Mouse (Mus musculus) neural tube, embryonic 11.5 days (tissue): ENCODE results near the gene Sstr2. TPM values are rescaled to one million over a fixed set of nuclear protein-coding genes. Genes with fewer than 3 reads are reported as not detected.

Source experiments
- ATAC-seq: fragments of 200-750 bp; cut with Nextera tagmentation; 2 replicates; pipeline ENCODE4 v1.8.0; 2017; ENCODE audit warnings: moderate number of reproducible peaks, mild to moderate bottlenecking, moderate TSS enrichment, moderate library complexity; ENCODE audit not compliant: insufficient read depth, low FRiP score, low TSS enrichment
- DNase-seq: peaks from one replicate; pipeline ENCODE4 v3.0.0-alpha.2; 2015; ENCODE audit warnings: low spot score
- H3K27ac ChIP-seq: fragments of 300-500 bp; sonication (generic); 2 replicates; pipeline ENCODE4 v1.5.1; 2014; ENCODE audit warnings: low read depth, mild to moderate bottlenecking, low read length
- H3K27me3 ChIP-seq: fragments of 300-500 bp; sonication (generic); 2 replicates; pipeline ENCODE4 v1.6.1; 2014; ENCODE audit warnings: mild to moderate bottlenecking, low read length, mixed read lengths; ENCODE audit not compliant: control insufficient read depth, insufficient read depth
- H3K36me3 ChIP-seq: fragments of 300-500 bp; sonication (generic); 2 replicates; pipeline ENCODE4 v1.6.1; 2014; ENCODE audit warnings: mild to moderate bottlenecking, low read length, moderate library complexity, mixed read lengths; ENCODE audit not compliant: control insufficient read depth, insufficient read depth
- H3K4me1 ChIP-seq: fragments of 300-500 bp; sonication (generic); 2 replicates; pipeline ENCODE4 v1.6.1; 2014; ENCODE audit warnings: low read length, mixed read lengths; ENCODE audit not compliant: control insufficient read depth, insufficient read depth
- H3K4me2 ChIP-seq: fragments of 300-500 bp; sonication (generic); 2 replicates; pipeline ENCODE4 v1.6.1; 2014; ENCODE audit warnings: low read depth, mild to moderate bottlenecking, moderate library complexity
- H3K4me3 ChIP-seq: fragments of 300-500 bp; sonication (generic); 2 replicates; pipeline ENCODE4 v1.5.1; 2014; ENCODE audit warnings: low read depth, low read length
- H3K9ac ChIP-seq: fragments of 300-500 bp; sonication (generic); 2 replicates; pipeline ENCODE4 v1.6.1; 2014; ENCODE audit warnings: mild to moderate bottlenecking, low read length
- H3K9me3 ChIP-seq: fragments of 300-500 bp; sonication (generic); 2 replicates; pipeline ENCODE4 v1.6.1; 2016; ENCODE audit warnings: low read length; ENCODE audit not compliant: control insufficient read depth
- WGBS: fragments of 180-500 bp; shearing (Covaris S2); extraction: QIAGEN DNeasy Blood & Tissue Kit; methylation state at CpG from one replicate; pipeline ENCODE4 v1.1.7; 2014; 5-methylcytosine and 5-hydroxymethylcytosine counted together
- polyA plus RNA-seq: library from polyadenylated mRNA; unstranded; fragments of >200 nt; fragmentation: Nextera tagmentation; extraction: Ambion mirVana; gene quantifications from 2 replicates; pipeline ENCODE4 v1.2.1, GENCODE M21; 2014

The Sstr2 gene
- polyA plus RNA-seq, 1 experiment from 2014 or later = 23.8 TPM

GRCm38 (mm10) chr11:113630642-113631041, 11.5 kb downstream of the Sstr2 start:
- 61% methylated on average over 7 of the region's 7 CpGs for WGBS
- ATAC-seq = no peak

GRCm38 (mm10) chr11:113631302-113631701, 12.2 kb downstream of the Sstr2 start:
- no peak for ATAC-seq
- H3K4me2 ChIP-seq = no peak overlapping the region
- H3K36me3 ChIP-seq = no peaks in the 10 kb centered on the region
- H3K27ac ChIP-seq = no peak overlapping the region
- no peaks in the 10 kb centered on the region for H3K9me3 ChIP-seq
- no peaks in the 10 kb centered on the region for H3K27me3 ChIP-seq
- 86% methylated on average over 8 of the region's 8 CpGs for WGBS
- DNase-seq = no peak
- no peak overlapping the region for H3K9ac ChIP-seq
- H3K4me1 ChIP-seq = no peaks in the 10 kb centered on the region
- no peak overlapping the region for H3K4me3 ChIP-seq

More at GRCm38 (mm10) chr11:113630642-113631041, 11.5 kb downstream of the Sstr2 start:
- H3K4me2 ChIP-seq = no peak overlapping the region
- no peak for DNase-seq
- no peak overlapping the region for H3K4me3 ChIP-seq
- no peaks in the 10 kb centered on the region for H3K4me1 ChIP-seq
- H3K27ac ChIP-seq = no peak overlapping the region
- H3K27me3 ChIP-seq = no peaks in the 10 kb centered on the region
- no peak overlapping the region for H3K9ac ChIP-seq
- H3K9me3 ChIP-seq = no peaks in the 10 kb centered on the region
- H3K36me3 ChIP-seq = no peaks in the 10 kb centered on the region

GRCm38 (mm10) chr11:113631862-113632261, 12.7 kb downstream of the Sstr2 start:
- no peaks in the 10 kb centered on the region for H3K36me3 ChIP-seq
- no peak overlapping the region for H3K27ac ChIP-seq
- H3K27me3 ChIP-seq = no peaks in the 10 kb centered on the region
- ATAC-seq (no peak), DNase-seq (no peak)
- no peak overlapping the region for H3K9ac ChIP-seq
- H3K4me2 ChIP-seq = no peak overlapping the region
- H3K4me1 ChIP-seq = no peaks in the 10 kb centered on the region
- H3K9me3 ChIP-seq = no peaks in the 10 kb centered on the region
- no peak overlapping the region for H3K4me3 ChIP-seq
- WGBS = 63% methylated on average over 8 of the region's 8 CpGs

GRCm38 (mm10) chr11:113632303-113632702, 13.2 kb downstream of the Sstr2 start:
- ATAC-seq = no peak
- Histone ChIP-seq H3K4me3 (no peak overlapping the region), H3K9me3 (no peaks in the 10 kb centered on the region), H3K9ac (no peak overlapping the region), H3K27ac (no peak overlapping the region), H3K36me3 (no peaks in the 10 kb centered on the region), H3K4me2 (no peak overlapping the region), H3K27me3 (no peaks in the 10 kb centered on the region), H3K4me1 (no peaks in the 10 kb centered on the region)
- 85% methylated on average over 7 of the region's 7 CpGs for WGBS
- DNase-seq = no peak

GRCm38 (mm10) chr11:113633398-113633797, 14.3 kb downstream of the Sstr2 start:
- H3K27me3 ChIP-seq = no peaks in the 10 kb centered on the region
- H3K27ac ChIP-seq = no peak overlapping the region
- no peak for ATAC-seq
- H3K36me3 ChIP-seq = no peaks in the 10 kb centered on the region
- DNase-seq = no peak
- no peaks in the 10 kb centered on the region for H3K9me3 ChIP-seq
- no peaks in the 10 kb centered on the region for H3K4me1 ChIP-seq
- H3K4me3 ChIP-seq = no peak overlapping the region
- 94% methylated on average over 5 of the region's 5 CpGs for WGBS
- H3K4me2 ChIP-seq = no peak overlapping the region
- H3K9ac ChIP-seq = no peak overlapping the region

DNA sequence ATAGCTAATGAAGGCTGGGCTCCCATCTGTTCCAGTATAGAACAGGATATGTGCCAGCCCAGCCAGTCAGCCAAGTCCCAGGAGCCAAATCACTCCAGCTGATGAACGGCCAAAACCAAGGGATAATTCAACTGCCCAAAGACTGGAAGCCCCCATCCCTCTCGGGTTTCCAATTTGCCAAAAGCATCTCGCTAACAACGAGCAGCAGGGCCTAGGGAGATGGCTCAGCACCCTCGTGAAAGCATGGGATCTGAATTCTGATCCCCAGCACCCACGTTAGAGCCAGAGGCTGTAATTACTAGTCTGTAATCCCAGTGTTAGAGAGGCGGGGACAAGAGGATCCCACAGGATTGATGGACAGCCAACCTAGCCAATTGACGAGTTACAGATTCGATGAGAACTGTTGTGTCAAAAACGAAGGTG, 15.6 kb downstream of the Sstr2 start:
- Histone ChIP-seq H3K36me3 (no peaks in the 10 kb centered on the region), H3K4me3 (no peak overlapping the region), H3K9me3 (no peaks in the 10 kb centered on the region), H3K27me3 (no peaks in the 10 kb centered on the region), H3K27ac (no peak overlapping the region), H3K9ac (no peak overlapping the region), H3K4me1 (no peaks in the 10 kb centered on the region), H3K4me2 (no peak overlapping the region)
- ATAC-seq (no peak), DNase-seq (no peak)
- WGBS = 75% methylated on average over 10 of the region's 10 CpGs

DNA sequence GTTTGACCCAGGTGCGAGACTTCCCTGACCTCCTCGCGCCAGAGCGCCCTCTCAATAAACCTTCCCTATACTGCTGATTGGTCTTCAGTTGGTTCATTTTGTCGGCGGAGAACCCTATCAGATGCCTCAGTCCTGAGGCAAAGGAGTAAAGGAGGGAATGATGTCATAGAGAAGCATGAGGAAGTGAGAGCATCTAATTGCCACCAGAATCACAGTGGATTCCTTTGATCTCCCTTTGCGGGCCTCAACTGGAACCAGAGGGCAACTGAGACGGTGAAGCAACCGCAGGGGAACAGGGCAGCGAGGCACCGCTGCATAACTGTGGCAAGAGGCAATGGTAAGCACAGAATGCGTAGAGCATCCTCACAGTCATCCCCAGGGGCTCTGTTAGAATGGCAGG, 19.5 kb downstream of the Sstr2 start:
- Histone ChIP-seq H3K4me1 (no peaks in the 10 kb centered on the region), H3K36me3 (no peaks in the 10 kb centered on the region), H3K4me3 (no peak overlapping the region), H3K9me3 (no peaks in the 10 kb centered on the region), H3K4me2 (no peak overlapping the region), H3K27me3 (no peaks in the 10 kb centered on the region), H3K27ac (no peak overlapping the region), H3K9ac (no peak overlapping the region)
- DNase-seq (no peak), ATAC-seq (no peak)
- 94% methylated on average over 12 of the region's 12 CpGs for WGBS

- peaks cover under 1% of the 10 kb centered on the region; the same call in 1 of the 2 replicates for H3K4me1 ChIP-seq
- 87% methylated on average over 3 of the region's 3 CpGs for WGBS
- no peaks in the 10 kb centered on the region for H3K9me3 ChIP-seq
- H3K27me3 ChIP-seq = no peaks in the 10 kb centered on the region
- H3K4me2 ChIP-seq = no peak overlapping the region
- no peak overlapping the region for H3K4me3 ChIP-seq
- DNase-seq (no peak), ATAC-seq (no peak)
- H3K27ac ChIP-seq = no peak overlapping the region
- no peak overlapping the region for H3K9ac ChIP-seq
- no peaks in the 10 kb centered on the region for H3K36me3 ChIP-seq
Measured at GRCm38 (mm10) chr11:113645181-113645580, 26.0 kb downstream of the Sstr2 start.

DNA sequence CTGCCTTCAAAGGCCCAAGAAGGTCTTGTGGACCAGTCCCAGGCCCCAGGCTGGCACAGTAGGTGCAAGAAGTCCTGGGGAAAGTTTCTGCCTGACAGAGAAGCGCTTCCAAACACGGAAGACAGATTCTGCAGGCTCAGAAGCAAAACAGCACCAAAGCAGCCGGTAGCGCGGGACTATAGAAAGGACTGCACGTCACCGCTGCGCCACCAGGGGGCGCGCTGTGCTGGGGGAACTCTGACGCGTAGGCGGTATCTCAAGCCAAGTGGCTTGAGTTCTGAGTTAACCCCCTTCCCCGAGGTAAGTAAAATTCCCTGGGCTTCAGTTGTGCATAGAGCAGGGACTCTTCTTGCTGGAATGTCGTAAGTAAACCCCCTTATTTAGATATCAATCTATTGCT, 29.0 kb downstream of the Sstr2 start:
- H3K27me3 ChIP-seq = no peaks in the 10 kb centered on the region
- peaks cover 10% of the 10 kb centered on the region for H3K4me1 ChIP-seq
- H3K36me3 ChIP-seq = no peaks in the 10 kb centered on the region
- no peak overlapping the region for H3K4me3 ChIP-seq
- ATAC-seq (no peak), DNase-seq (peak; percentile 88)
- peak overlapping the region; percentile 29; the same call in 1 of the 2 replicates for H3K9ac ChIP-seq
- peak overlapping the region; percentile 17; the same call in 1 of the 2 replicates for H3K4me2 ChIP-seq
- 3% methylated on average over 15 of the region's 15 CpGs for whole genome bisulfite sequencing
- H3K9me3 ChIP-seq = no peaks in the 10 kb centered on the region
- H3K27ac ChIP-seq = no peak overlapping the region
